Mouse (Mus musculus) liver, embryonic 13.5 days (tissue): Measurements from ENCODE around the gene Defb47. TPM values are rescaled to one million over a fixed set of nuclear protein-coding genes. Genes with fewer than 3 reads are reported as not detected.

Experiments
- ATAC-seq: fragments of 200-750 bp; cut with Nextera tagmentation; 2 replicates; pipeline ENCODE4 v1.8.0; 2017; ENCODE audit warnings: low read depth, mild to moderate bottlenecking, moderate number of reproducible peaks, moderate library complexity
- DNase-seq: peaks from one replicate; pipeline ENCODE4 v3.0.0; 2022
- H3K27ac ChIP-seq: fragments of 300-500 bp; sonication (generic); 2 replicates; pipeline ENCODE4 v1.5.1; 2015; ENCODE audit warnings: moderate library complexity, mild to moderate bottlenecking, inconsistent platforms
- H3K27me3 ChIP-seq: fragments of 300-500 bp; sonication (generic); 2 replicates; pipeline ENCODE4 v1.6.1; 2015; ENCODE audit warnings: mild to moderate bottlenecking, inconsistent platforms
- H3K36me3 ChIP-seq: fragments of 300-500 bp; sonication (generic); 2 replicates; pipeline ENCODE4 v1.6.1; 2015; ENCODE audit warnings: mild to moderate bottlenecking, inconsistent platforms
- H3K4me1 ChIP-seq: fragments of 300-500 bp; sonication (generic); replicated peaks from 2 replicates; pipeline ENCODE4 v1.6.1; 2015; ENCODE audit warnings: inconsistent platforms
- H3K4me2 ChIP-seq: fragments of 300-500 bp; sonication (generic); 2 replicates; pipeline ENCODE4 v1.6.1; 2015; ENCODE audit warnings: inconsistent platforms, mild to moderate bottlenecking, moderate library complexity
- H3K4me3 ChIP-seq: fragments of 300-500 bp; sonication (generic); replicated peaks from 2 replicates; pipeline ENCODE4 v1.5.1; 2015; ENCODE audit warnings: mild to moderate bottlenecking, inconsistent platforms
- H3K9ac ChIP-seq: fragments of 300-500 bp; sonication (generic); 2 replicates; pipeline ENCODE4 v1.6.1; 2015; ENCODE audit warnings: mild to moderate bottlenecking, inconsistent platforms
- H3K9me3 ChIP-seq: fragments of 300-500 bp; sonication (generic); replicated peaks from 2 replicates; pipeline ENCODE4 v1.6.1; 2016; ENCODE audit warnings: inconsistent platforms
- WGBS: fragments of 180-500 bp; shearing (Covaris S2); methylation state at CpG from one replicate; pipeline ENCODE4 v1.1.7; 2015; ENCODE audit not compliant: insufficient replicate concordance; 5-methylcytosine and 5-hydroxymethylcytosine counted together
- polyA plus RNA-seq: library from polyadenylated mRNA; unstranded; fragments of >200 nt; fragmentation: Nextera tagmentation; extraction: Ambion mirVana; gene quantifications from 2 replicates; pipeline ENCODE4 v1.2.1, GENCODE M21; 2015

Gene Defb47
- polyA plus RNA-seq, 1 experiment from 2014 or later = not detected

GRCm38 (mm10) chr14:63011471-63011870, 13.6 kb downstream of the Defb47 start, which contains the start of gene Defb43:
Gene Defb43 (plus strand): TSS chr14:63011771.
- Histone ChIP-seq H3K27me3 (no peaks in the 10 kb centered on the region), H3K9ac (no peak within 1 kb of the TSS), H3K4me3 (no peak within 1 kb of the TSS), H3K4me2 (no peak within 1 kb of the TSS), H3K36me3 (no peaks in the 10 kb centered on the region), H3K27ac (no peak within 1 kb of the TSS), H3K4me1 (no peaks in the 10 kb centered on the region), H3K9me3 (no peaks in the 10 kb centered on the region)
- 82% methylated on average over 5 of the region's 5 CpGs for WGBS
- no peak for ATAC-seq
- no peak for DNase-seq

- Histone ChIP-seq H3K4me1 (no peaks in the 10 kb centered on the region), H3K27me3 (no peaks in the 10 kb centered on the region), H3K9me3 (no peaks in the 10 kb centered on the region), H3K36me3 (no peaks in the 10 kb centered on the region), H3K27ac (no peak overlapping the region), H3K4me3 (no peak overlapping the region), H3K9ac (no peak overlapping the region), H3K4me2 (no peak overlapping the region)
- DNase-seq = no peak
- WGBS = 55% methylated on average over 4 of the region's 4 CpGs
- ATAC-seq = no peak
These were observed 15.2 kb downstream of the Defb47 start for GRCm38 (mm10) chr14:63013082-63013481.

GRCm38 (mm10) chr14:63014667-63015066, 16.8 kb downstream of the Defb47 start:
- H3K4me1 ChIP-seq = no peaks in the 10 kb centered on the region
- 54% methylated on average over 4 of the region's 4 CpGs for WGBS
- H3K4me2 ChIP-seq = no peak overlapping the region
- no peaks in the 10 kb centered on the region for H3K36me3 ChIP-seq
- no peak overlapping the region for H3K9ac ChIP-seq
- H3K27me3 ChIP-seq = no peaks in the 10 kb centered on the region
- no peak overlapping the region for H3K27ac ChIP-seq
- no peaks in the 10 kb centered on the region for H3K9me3 ChIP-seq
- ATAC-seq = no peak
- no peak overlapping the region for H3K4me3 ChIP-seq
- no peak for DNase-seq

GRCm38 (mm10) chr14:63020524-63021156, 22.8 kb downstream of the Defb47 start:
- Histone ChIP-seq H3K9me3 (no peaks in the 10 kb centered on the region), H3K4me1 (no peaks in the 10 kb centered on the region), H3K4me2 (no peak overlapping the region), H3K4me3 (no peak overlapping the region), H3K9ac (no peak overlapping the region), H3K36me3 (no peaks in the 10 kb centered on the region), H3K27me3 (no peaks in the 10 kb centered on the region), H3K27ac (no peak overlapping the region)
- no peak for DNase-seq
- no peak for ATAC-seq
- WGBS = 36% methylated on average over 6 of the region's 6 CpGs

GRCm38 (mm10) chr14:63046691-63047090, 48.8 kb downstream of the Defb47 start, which contains the start of gene Defb42:
Gene Defb42 (plus strand): TSS chr14:63046991.
- no peaks in the 10 kb centered on the region for H3K4me1 ChIP-seq
- whole genome bisulfite sequencing = 66% methylated on average over 3 of the region's 3 CpGs

GRCm38 (mm10) chr14:63049910-63050370, 52.1 kb downstream of the Defb47 start, which contains the start of gene Defb30:
Gene Defb30 (minus strand): TSS chr14:63049960.
- H3K9me3 ChIP-seq = no peaks in the 10 kb centered on the region
- no peak for ATAC-seq
- H3K4me2 ChIP-seq = no peak within 1 kb of the TSS
- no peaks in the 10 kb centered on the region for H3K4me1 ChIP-seq
- H3K9ac ChIP-seq = no peak within 1 kb of the TSS
- no peak within 1 kb of the TSS for H3K27ac ChIP-seq
- peaks cover 2% of the 10 kb centered on the region; the same call in 1 of the 2 replicates for H3K27me3 ChIP-seq
- no peak for DNase-seq
- H3K4me3 ChIP-seq = no peak within 1 kb of the TSS
- WGBS = 72% methylated on average over 10 of the region's 14 CpGs
- H3K36me3 ChIP-seq = no peaks in the 10 kb centered on the region

More at GRCm38 (mm10) chr14:63046691-63047090, 48.8 kb downstream of the Defb47 start, which contains the start of gene Defb42:
- Histone ChIP-seq H3K36me3 (no peaks in the 10 kb centered on the region), H3K27me3 (peaks cover 5% of the 10 kb centered on the region; the same call in 1 of the 2 replicates), H3K4me2 (no peak within 1 kb of the TSS), H3K4me3 (no peak within 1 kb of the TSS), H3K27ac (no peak within 1 kb of the TSS), H3K9ac (no peak within 1 kb of the TSS), H3K9me3 (no peaks in the 10 kb centered on the region)
- DNase-seq (no peak), ATAC-seq (no peak)

Other genes with a start within 250 kb of the Defb47 start
- 10.5 and 14.5 TPM in 2 replicates for gene Ints6, start 236.9 kb upstream of the Defb47 start, polyA plus RNA-seq
- 1.9 and 2.7 TPM in 2 replicates for gene Wdfy2, start 160.4 kb upstream of the Defb47 start, polyA plus RNA-seq
- not detected in 2 replicates for gene Defb48, start 13.6 kb upstream of the Defb47 start, polyA plus RNA-seq
- not detected in 2 replicates for gene Defb43, start 13.7 kb downstream of the Defb47 start, polyA plus RNA-seq
- 0.15 and 0.20 TPM in 2 replicates for gene Defb42, start 48.9 kb downstream of the Defb47 start, polyA plus RNA-seq
- not detected in 2 replicates for gene Defb30, start 51.9 kb downstream of the Defb47 start, polyA plus RNA-seq